Mouse (Mus musculus) urinary bladder, postnatal 36 days (tissue): ENCODE data around the gene Pex5l.

Experiments
- DNase-seq, 2 experiments: peaks; one replicate each; pipeline ENCODE4 v3.0.0; 2022; ENCODE audit warnings: low spot score in 2 of 2, mixed read lengths in 1 of 2

Gene Pex5l

GRCm38 (mm10) chr3:32947486-32947885 is 195.6 kb downstream of the Pex5l start:
- no peak for DNase-seq

DNA sequence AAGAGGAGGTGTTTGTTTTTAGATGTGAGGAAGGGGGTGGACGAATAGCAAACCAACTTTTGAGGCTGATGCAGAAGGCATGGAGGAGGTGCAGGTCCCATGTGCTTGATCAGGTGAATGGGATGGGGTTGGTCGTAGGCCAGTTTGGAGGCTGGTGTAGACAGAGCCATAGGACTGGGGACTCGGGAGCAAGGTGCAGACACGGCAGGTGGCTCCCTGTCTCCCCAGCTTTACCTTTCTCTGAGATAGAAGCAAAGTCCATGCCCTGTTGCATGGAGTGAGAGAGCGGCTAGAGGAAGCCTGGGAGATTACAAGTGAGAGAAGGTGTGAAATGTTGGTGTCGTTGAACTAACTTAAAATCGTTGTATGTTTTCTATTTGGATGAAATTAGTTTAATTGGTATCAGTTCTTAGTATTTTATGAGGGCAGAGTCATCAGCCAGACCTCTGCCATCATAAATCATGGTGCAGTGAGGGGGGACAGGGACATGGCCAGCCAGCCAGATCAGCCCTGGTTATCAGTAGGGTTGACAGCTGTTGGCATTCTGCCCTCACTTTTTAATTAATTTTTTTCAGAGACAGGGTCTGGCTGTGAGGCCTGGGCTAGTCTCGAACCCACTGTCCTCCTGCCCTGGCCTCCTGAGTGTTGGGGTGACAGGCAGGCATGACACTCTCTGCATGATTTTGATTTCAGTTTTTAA is 203.1 kb downstream of the Pex5l start:
- DNase-seq: no peak

- DNase-seq: no peak
These were observed 218.9 kb downstream of the Pex5l start for GRCm38 (mm10) chr3:32924168-32924567.

GRCm38 (mm10) chr3:32910071-32910551 is 232.9 kb downstream of the Pex5l start:
- no peak for DNase-seq

- DNase-seq: no peak
These were observed 234.6 kb downstream of the Pex5l start for GRCm38 (mm10) chr3:32908400-32908799.

DNA sequence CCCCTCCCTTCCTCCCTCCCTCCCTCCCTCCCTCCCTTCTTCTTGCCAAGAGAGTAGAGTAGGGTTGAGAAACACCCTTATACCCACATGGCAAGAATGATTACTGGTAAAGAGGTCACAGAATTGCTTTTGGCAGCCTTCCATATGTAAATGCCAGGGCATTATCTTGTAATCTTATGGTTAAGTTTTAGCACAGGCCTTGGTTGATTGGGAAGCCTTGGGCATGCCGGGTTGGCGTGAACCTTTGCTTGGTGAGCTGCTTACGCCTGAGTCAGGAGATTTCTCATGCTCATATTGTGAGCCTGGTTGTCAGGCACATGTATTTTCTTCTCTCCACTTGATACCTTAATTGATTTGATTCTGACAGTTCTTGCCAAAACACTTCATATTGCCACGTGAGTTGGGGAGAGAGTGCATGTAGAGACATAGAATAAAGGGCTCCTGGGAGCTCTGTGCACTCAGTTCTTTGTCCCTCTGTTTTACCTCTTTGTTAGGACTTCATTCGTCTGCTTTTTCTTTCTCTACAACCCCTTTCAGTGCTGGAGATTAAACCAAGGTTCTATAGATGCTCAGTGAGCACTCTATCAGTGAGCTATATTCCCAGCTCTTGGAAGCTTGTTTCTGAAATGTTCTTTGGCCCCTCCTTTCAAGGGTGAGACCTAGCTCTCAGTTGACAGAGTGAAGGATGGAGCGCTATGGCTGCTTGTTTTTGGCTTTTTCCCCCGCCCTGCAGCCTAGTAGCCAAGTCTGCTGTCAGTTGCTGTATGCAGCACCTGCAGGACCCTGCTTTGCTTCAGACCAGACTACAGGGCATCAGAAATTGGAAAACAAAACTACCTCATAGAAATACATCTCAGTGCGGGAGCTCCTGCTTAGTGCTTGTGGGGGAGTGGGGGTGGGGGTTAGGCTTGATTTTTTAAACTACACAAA is 236.9 kb downstream of the Pex5l start:
- DNase-seq: no peak

- no peak for DNase-seq
These were observed 238.4 kb downstream of the Pex5l start for GRCm38 (mm10) chr3:32904599-32904998.

GRCm38 (mm10) chr3:32903462-32903861 is 239.6 kb downstream of the Pex5l start:
- no peak for DNase-seq
